Mouse (Mus musculus): ENCODE measurements around the gene Ppp1r14d.

DNA sequence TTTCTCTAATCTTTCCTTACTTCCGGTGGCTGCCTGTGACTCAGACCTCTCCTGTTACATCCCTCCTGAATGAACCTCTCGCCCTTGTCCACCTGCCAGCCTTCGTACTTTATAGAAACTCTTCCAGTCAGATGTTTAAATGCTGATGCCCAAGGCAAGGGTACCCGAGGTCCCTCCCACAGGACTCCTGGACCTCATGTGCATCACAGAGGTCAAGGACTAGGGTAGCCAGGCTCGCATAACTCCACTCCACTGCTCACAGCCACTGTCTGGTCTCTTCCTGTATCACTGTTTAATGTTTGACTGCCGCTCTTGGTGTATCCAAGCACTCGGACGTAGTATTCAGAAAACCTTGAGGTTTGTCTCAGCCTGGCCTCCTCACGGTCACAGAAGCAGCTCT lies 12.8 kb upstream of the Ppp1r14d start:
- no peak for TF ChIP-seq CTCF (IDR thresholded peaks at IDR 0.05; ENCODE audit: low read depth)
- TF ChIP-seq EP300 (optimal IDR thresholded peaks at IDR 0.05): no peak
